Mouse (Mus musculus) layer of hippocampus, postnatal 36 days (tissue): Measurements from ENCODE around the gene 9830107B12Rik. TPM values are rescaled to one million over a fixed set of nuclear protein-coding genes. Genes with fewer than 3 reads are reported as not detected.

Experiments
- DNase-seq, 2 experiments: peaks; one replicate each; pipeline ENCODE4 v3.0.0; 2022
- total RNA-seq, 2 experiments: library from RNA; stranded (reverse); gene quantifications; 2 replicates each; pipeline ENCODE4 v1.2.3; 2021

9830107B12Rik gene
- total RNA-seq, 2 experiments from 2014 or later: not detected

DNA sequence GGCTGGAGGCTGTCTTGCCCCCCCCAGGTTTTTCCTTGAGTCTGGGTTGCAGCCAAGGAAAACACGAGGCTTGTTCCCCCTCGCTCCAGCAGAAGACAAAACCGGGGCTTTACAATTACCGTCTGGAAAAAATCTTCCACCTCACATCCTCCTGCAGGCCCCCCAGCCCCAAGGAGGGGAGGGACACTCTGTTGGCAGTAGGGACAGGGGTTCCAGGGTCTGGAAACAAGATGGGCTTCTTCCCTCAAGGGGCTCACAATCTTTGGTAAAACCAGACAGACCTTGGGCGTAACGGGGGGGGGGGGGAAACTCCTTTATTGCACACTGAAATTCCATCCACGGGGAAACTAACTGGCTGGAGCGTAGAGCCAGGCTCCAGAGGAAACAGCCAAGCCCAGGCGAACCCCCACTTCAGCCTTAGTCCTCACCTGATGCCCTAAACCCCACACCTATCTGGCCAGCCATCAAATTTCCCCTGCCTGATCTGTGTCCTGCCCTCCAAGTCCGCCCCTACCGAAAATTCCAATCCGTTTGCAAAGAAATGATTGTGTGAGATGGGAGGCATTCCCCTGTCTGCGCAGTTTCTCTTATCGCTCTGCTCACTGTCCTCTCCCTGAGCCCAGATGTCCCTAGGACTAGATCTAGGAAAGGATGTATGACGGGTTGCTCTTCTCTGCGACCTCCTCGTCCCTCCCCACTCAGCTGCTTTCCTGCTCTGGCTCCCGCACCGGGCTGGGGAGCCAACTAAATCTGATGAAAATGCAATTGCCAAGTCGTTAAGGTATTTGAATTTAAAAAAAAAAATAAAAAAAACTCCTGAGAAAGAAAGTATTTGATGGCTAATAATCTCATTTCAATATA, 51.0 kb downstream of the 9830107B12Rik start:
- no peak for DNase-seq

- DNase-seq: no peak
Measured at GRCm38 (mm10) chr17:48093286-48093817, 52.7 kb downstream of the 9830107B12Rik start.

DNA sequence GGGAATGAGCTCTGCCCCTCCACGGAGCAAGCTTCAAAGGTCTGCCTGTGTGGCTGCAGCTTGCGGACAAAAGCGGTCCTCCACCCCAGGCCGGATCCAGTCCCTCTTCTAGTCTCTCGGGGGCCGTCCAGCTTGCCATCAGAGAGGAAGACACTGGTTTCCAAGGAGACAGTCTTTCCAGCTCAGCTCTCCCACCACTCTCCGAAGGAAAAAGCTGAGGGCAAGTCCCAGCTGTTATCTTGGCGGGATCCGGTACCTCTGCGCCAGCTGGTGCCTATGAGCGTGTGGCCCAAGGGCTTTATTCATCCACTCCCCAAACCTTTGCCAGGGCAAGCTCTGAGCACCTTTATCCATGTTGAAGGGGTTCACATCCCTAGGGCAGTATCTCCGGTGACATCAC, 55.8 kb downstream of the 9830107B12Rik start:
- DNase-seq: no peak

DNA sequence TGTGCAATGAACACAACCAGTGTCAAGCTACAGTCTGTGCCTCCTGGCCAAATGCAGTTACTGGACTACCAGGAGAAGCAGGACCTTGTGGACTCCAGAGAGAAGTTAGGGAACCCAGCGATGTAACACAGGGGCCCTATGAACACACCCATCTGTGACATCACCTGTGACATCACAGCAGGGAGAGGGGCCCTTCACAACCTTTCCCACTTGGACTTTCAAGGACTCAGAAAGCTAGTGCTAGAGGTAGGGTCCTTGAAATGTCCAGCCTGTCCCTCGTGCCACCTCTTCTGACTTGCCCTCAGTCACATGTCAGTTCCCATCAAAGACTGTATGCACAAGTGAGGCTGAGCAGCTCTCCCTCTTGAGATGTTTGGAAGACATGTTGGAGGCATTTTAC, 56.6 kb downstream of the 9830107B12Rik start:
- DNase-seq: no peak

DNA sequence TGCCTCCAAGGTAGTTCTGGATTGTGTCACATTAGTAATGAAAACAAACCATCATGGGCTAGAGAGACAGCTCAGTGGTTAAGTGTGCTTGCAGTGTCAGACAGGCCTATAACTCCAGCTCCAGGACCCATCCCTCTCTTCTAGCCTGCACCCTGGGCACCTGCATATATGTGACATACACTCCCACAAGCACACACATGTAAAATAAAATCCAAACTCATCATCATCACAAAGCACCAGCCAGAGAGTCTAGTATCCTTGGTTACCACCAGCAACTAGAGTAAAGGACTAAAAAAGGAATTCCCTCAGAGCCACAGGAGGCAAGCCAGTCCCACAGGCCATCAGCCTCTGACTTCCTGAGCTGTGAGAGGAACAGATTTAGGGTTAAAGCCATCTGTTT, 57.0 kb downstream of the 9830107B12Rik start, which contains the start of gene 1700067P10Rik:
Gene 1700067P10Rik (plus strand): TSS at position 301 of the 400 bp plus-strand sequence.
- DNase-seq: no peak

GRCm38 (mm10) chr17:48080626-48081025, 65.4 kb downstream of the 9830107B12Rik start:
- DNase-seq: no peak

Other genes starting within 250 kb of the 9830107B12Rik start
- 10 to 100 TPM; 44.0 to 45.7 TPM for gene Foxp4, start 221.6 kb downstream of the 9830107B12Rik start, total RNA-seq
- gene 1700122O11Rik, start 108.0 kb downstream of the 9830107B12Rik start, total RNA-seq: not detected
- not detected for gene 1700067P10Rik, start 56.9 kb downstream of the 9830107B12Rik start, total RNA-seq
- not detected for gene A530064D06Rik, start 21.0 kb upstream of the 9830107B12Rik start, total RNA-seq
- gene Trem1, start 86.5 kb upstream of the 9830107B12Rik start, total RNA-seq: not detected
- not detected for gene Trem3, start 101.5 kb upstream of the 9830107B12Rik start, total RNA-seq
- gene Treml4, start 118.0 kb upstream of the 9830107B12Rik start, total RNA-seq: not detected
- gene Treml2, start 153.2 kb upstream of the 9830107B12Rik start, total RNA-seq: under 1 TPM; 0.28 to 0.30 TPM
- under 1 TPM in 1 of 2 experiments, not detected in 1; 0.22 TPM for gene B430306N03Rik, start 169.9 kb upstream of the 9830107B12Rik start, total RNA-seq
- 1 to 10 TPM; 8.8 to 9.6 TPM for gene Trem2, start 200.1 kb upstream of the 9830107B12Rik start, total RNA-seq
- gene Treml1, start 213.6 kb upstream of the 9830107B12Rik start, total RNA-seq: not detected